14 mouse cellular contexts compared by ENCODE assay signal in genomic region chr17:63422685-63423084, GRCm38 (mm10).
"Had no signal": no experiment of that assay in that cellular context is flagged by ENCODE, and none has a peak within 500 bp of the region (broad histone marks: within the 10 kb centered on the region; RNA-seq: fewer than 3 reads in every experiment).

No protein-coding gene starts in this region.

- H3K9me3 ChIP-seq: limb, embryonic 13.5 days; neural tube, embryonic 15.5 days; stomach, embryonic 15.5 days had no signal

- H3K36me3 ChIP-seq: neural tube, embryonic 15.5 days; stomach, embryonic 15.5 days had no signal

- H3K4me1 ChIP-seq: limb, embryonic 13.5 days; neural tube, embryonic 15.5 days; stomach, embryonic 15.5 days had no signal

- H3K4me3 ChIP-seq: layer of hippocampus, adult 2 months; limb, embryonic 13.5 days; midbrain, embryonic 10.5 days; myocyte; neural tube, embryonic 15.5 days; stomach, embryonic 15.5 days had no signal

- H3K27me3 ChIP-seq: limb, embryonic 13.5 days; neural tube, embryonic 15.5 days; stomach, embryonic 15.5 days had no signal

- DNase-seq: kidney, postnatal 10 days; kidney, postnatal 4 days; lung, adult 18-20 months; midbrain, embryonic 14.5 days; right cerebral cortex, adult 18-20 months; right cerebral cortex, postnatal 25 days; thymus, adult 2 months; thymus, postnatal 25 days had no signal
